1 mouse cellular context compared by ENCODE assay signal in the genomic region with DNA sequence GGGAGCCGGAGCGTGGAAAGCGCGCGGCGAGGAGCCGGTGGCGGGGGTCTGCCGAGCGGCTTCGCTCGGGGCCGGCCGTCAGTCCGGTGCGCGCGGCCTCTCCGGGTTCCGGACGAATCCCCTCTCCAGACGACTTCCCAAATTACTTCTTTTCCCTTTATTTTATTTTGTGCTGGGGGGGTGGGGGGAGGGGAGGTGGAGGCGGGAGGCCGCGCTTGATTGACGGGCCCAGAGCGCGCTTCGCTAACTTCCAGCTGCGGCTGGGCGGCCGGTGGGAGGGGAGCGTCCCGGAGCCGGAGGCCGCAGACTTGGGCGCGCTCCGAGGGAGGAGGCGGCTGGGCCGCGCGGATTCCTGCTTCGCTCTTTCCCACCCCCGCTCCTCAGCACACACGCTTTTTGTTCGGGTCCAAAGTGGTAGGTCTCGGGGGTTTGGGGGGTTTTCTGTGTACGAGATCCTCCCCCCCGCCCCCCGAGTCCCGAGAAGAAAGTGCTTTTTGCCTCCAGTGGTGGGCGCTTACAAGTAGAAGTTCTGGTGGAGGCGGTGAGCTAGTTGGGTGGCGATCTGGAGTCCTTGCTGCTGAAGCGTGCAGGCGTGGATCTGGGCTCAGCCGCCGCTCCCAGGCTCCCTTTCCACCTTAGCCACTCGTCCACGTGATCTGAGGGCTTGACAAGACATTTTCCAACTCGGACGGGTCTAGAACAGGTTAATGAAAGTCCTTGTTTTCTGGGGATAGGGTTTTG.
TF ChIP-seq lines count a peak whose summit lies in the region.

No protein-coding gene starts in this region.

TF ChIP-seq in MEL, 35 proteins besides CTCF, POLR2A, EP300 and RAD21 (continued from another document):
- TF ChIP-seq TAL1 (IDR thresholded peaks at IDR 0.05; ENCODE audit: low read length): no peak
- TF ChIP-seq UBTF (IDR thresholded peaks at IDR 0.05; ENCODE audit: borderline replicate concordance, insufficient read depth, low read depth, low read length): 0 out of 2 replicates have a peak, but pooled peaks have one; percentile 87
- peak; percentile 64; the same call in 1 of the 2 replicates for TF ChIP-seq MYC (IDR thresholded peaks at IDR 0.05; ENCODE audit: low read depth, low read length)
- peak; percentile 56 for TF ChIP-seq TBP (IDR thresholded peaks at IDR 0.05; ENCODE audit: low read depth, low read length)
